Mouse (Mus musculus) ES-Bruce4 (cell line): Measurements from ENCODE around the gene Nat9.

Experiments
- CTCF ChIP-seq: IDR thresholded peaks from one replicate; pipeline ENCODE4 v1.8.1; 2011; ENCODE audit warnings: low read depth, low read length
- POLR2A ChIP-seq: IDR thresholded peaks from one replicate; pipeline ENCODE4 v1.8.1; 2011; ENCODE audit warnings: low read length; ENCODE audit not compliant: insufficient read depth

- TF ChIP-seq CTCF (no peak), POLR2A (no peak)
Measured at GRCm38 (mm10) chr11:115157933-115158719, 29.5 kb downstream of the Nat9 start.
